Mouse (Mus musculus): ENCODE measurements around the gene Prkn.

DNA sequence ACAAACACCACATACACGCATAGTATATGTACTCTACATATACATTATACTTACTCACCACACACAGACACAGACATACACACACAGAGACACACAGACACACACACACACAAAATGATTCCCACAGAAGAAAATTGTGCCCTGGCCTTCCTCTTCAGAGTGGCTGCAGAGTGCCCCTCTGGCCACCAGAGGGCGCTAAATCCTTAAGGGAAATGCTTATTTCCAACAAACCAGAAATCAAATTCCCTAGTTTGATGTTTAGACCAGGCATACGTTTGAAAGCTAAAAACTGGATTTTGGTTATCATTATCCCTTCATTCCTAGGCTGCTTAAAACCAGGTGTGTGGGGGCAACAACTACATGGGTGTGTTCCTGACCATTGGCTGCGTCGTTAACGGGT lies 1196.0 kb downstream of the Prkn start:
- peak; percentile 98 for TF ChIP-seq CTCF (IDR thresholded peaks at IDR 0.05; ENCODE audit: low read depth)
- TF ChIP-seq EP300 (IDR thresholded peaks at IDR 0.05; ENCODE audit: low read depth), result no peak
